Mouse (Mus musculus): Measurements from ENCODE around the gene Wdr93. TPM values are rescaled to one million over a fixed set of nuclear protein-coding genes. Genes with fewer than 3 reads are reported as not detected.
A peak's percentile ranks its signal among the peaks of the same experiment; 100 is the strongest.

Gene Wdr93
- polyA plus RNA-seq, 1 experiment, result 6.6 TPM

DNA sequence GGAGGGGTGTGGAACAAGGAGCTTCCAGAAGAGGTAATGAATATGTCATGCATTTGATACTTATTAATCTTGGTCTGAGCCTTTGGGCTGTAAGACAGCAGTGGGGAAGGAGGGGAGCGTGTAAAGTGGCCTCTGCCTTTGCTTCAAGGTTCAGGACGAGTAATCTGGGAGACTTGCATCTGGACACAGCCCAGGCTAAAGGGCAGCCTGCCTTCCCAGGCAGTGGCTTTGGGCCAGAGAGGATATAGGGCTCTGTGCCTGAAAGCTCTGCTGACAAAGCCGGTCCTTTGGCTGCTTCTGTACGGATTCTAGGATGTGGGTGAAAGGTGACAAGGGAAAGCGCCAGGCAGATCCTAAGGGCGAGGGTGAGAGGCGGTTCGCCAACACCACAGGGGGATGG lies 8.4 kb upstream of the Wdr93 start:
- H3K4me3 ChIP-seq (ENCODE audit: insufficient read depth, low read depth, low read length), result no peak overlapping the region
- H3K4me1 ChIP-seq (ENCODE audit: control insufficient read depth, insufficient read depth, insufficient read length, low read length), result peaks cover 27% of the 10 kb centered on the region
- H3K27ac ChIP-seq (replicated peaks; ENCODE audit: low read depth, low read length), result peak overlapping the region; percentile 100

- H3K4me1 ChIP-seq (ENCODE audit: control insufficient read depth, insufficient read depth, insufficient read length, low read length), result peaks cover 33% of the 10 kb centered on the region
- peak overlapping the region; percentile 94 for H3K27ac ChIP-seq (replicated peaks; ENCODE audit: low read depth, low read length)
- H3K4me3 ChIP-seq (ENCODE audit: insufficient read depth, low read depth, low read length), result no peak overlapping the region
Observed at GRCm38 (mm10) chr7:79736511-79736910, 6.5 kb upstream of the Wdr93 start.

DNA sequence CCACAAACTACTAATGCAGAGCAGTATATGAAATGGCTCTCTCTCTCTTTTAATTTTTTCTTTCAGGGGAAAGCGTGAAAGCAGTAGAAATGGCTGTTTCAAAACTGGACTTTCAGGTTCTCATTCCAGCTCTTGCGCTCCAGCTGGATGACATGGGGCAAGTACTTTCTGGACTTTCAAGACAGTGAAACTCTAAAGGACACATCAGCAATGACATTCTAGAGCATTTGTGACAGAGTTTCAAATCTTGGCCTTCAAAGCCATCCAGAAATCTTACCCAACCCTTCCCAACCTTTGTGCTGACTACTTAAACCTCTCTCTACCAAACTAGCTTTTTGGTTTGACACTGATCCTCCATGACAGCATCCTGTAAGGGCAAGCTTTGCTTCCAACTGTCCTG lies 4.0 kb upstream of the Wdr93 start:
- Histone ChIP-seq H3K4me1 (ENCODE audit: control insufficient read depth, insufficient read depth, insufficient read length, low read length) (peaks cover 33% of the 10 kb centered on the region), H3K27ac (replicated peaks; ENCODE audit: low read depth, low read length) (peak overlapping the region; percentile 99)

DNA sequence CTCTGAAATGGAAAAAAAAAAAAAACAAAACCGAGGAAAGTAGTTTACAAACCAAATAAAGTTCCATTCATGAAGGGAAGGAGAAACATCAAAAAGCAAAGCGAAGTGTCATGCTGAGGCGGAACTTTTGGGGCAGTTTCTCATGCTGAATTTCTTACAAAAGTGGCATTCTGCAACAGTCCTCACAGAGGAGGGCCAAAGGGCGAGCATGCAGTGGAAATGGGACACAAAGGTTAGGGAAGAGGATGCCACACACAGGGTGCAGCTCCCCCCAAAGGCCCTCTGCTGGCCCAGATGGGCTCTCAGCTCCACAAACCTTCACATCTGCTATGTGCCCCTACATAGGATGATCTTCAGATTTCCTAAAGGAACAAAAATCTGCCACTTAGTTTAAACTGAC lies 2.7 kb upstream of the Wdr93 start:
- peak overlapping the region; percentile 99 for H3K27ac ChIP-seq (replicated peaks; ENCODE audit: low read depth, low read length)
- H3K4me3 ChIP-seq (ENCODE audit: insufficient read depth, low read depth, low read length), result 0 out of 2 replicates have a peak overlapping the region, but pooled peaks have one; percentile 4
- peaks cover 24% of the 10 kb centered on the region for H3K4me1 ChIP-seq (ENCODE audit: control insufficient read depth, insufficient read depth, insufficient read length, low read length)

More for the DNA sequence above, 4.0 kb upstream of the Wdr93 start:
- no peak overlapping the region for H3K4me3 ChIP-seq (ENCODE audit: insufficient read depth, low read depth, low read length)

GRCm38 (mm10) chr7:79742277-79742658 lies 695 bp upstream of the Wdr93 start:
- Histone ChIP-seq H3K4me1 (ENCODE audit: control insufficient read depth, insufficient read depth, insufficient read length, low read length) (peaks cover 24% of the 10 kb centered on the region), H3K27ac (replicated peaks; ENCODE audit: low read depth, low read length) (peak overlapping the region; percentile 95)

GRCm38 (mm10) chr7:79744051-79744450 lies 1.1 kb downstream of the Wdr93 start:
- Histone ChIP-seq H3K4me3 (ENCODE audit: insufficient read depth, low read depth, low read length) (no peak overlapping the region), H3K27ac (replicated peaks; ENCODE audit: low read depth, low read length) (no peak overlapping the region)

More at GRCm38 (mm10) chr7:79742277-79742658, 695 bp upstream of the Wdr93 start:
- H3K4me3 ChIP-seq (ENCODE audit: insufficient read depth, low read depth, low read length), result peak overlapping the region; percentile 74

GRCm38 (mm10) chr7:79744585-79744984 lies 1.6 kb downstream of the Wdr93 start:
- Histone ChIP-seq H3K27ac (replicated peaks; ENCODE audit: low read depth, low read length) (no peak overlapping the region), H3K4me3 (ENCODE audit: insufficient read depth, low read depth, low read length) (no peak overlapping the region)

More at GRCm38 (mm10) chr7:79744051-79744450, 1.1 kb downstream of the Wdr93 start:
- peaks cover 12% of the 10 kb centered on the region for H3K4me1 ChIP-seq (ENCODE audit: control insufficient read depth, insufficient read depth, insufficient read length, low read length)

GRCm38 (mm10) chr7:79747659-79748058 lies 4.7 kb downstream of the Wdr93 start:
- Histone ChIP-seq H3K4me1 (ENCODE audit: control insufficient read depth, insufficient read depth, insufficient read length, low read length) (0 out of 2 replicates have a peak, but pooled peaks cover 3% of the 10 kb centered on the region), H3K27ac (replicated peaks; ENCODE audit: low read depth, low read length) (no peak overlapping the region), H3K4me3 (ENCODE audit: insufficient read depth, low read depth, low read length) (no peak overlapping the region)

More at GRCm38 (mm10) chr7:79744585-79744984, 1.6 kb downstream of the Wdr93 start:
- peaks cover 9% of the 10 kb centered on the region for H3K4me1 ChIP-seq (ENCODE audit: control insufficient read depth, insufficient read depth, insufficient read length, low read length)

DNA sequence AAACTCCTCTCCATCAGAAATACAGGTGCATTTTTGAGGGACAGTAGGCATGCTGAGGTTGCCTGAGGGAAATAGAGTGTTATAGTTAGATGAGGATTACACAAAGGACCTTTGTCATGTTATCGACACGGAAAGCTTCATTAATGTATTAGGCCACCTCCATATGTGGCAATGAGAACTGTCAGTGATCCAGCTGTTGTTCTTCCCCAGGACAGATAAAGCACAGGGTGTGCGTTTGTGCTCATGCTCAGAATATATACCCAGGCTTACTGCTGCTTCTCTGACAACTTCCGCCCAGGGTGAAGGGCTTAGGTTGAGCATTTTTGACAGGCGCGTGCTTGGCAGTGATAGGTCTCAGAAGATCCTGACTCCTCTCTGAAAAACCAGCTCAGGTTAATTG lies 6.5 kb downstream of the Wdr93 start:
- H3K4me3 ChIP-seq (ENCODE audit: insufficient read depth, low read depth, low read length), result no peak overlapping the region
- no peak overlapping the region for H3K27ac ChIP-seq (replicated peaks; ENCODE audit: low read depth, low read length)
- no peaks in the 10 kb centered on the region for H3K4me1 ChIP-seq (ENCODE audit: control insufficient read depth, insufficient read depth, insufficient read length, low read length)

- no peak overlapping the region for H3K4me3 ChIP-seq (ENCODE audit: insufficient read depth, low read depth, low read length)
- 0 out of 2 replicates have a peak overlapping the region, but pooled peaks have one; percentile 58 for H3K27ac ChIP-seq (replicated peaks; ENCODE audit: low read depth, low read length)
- peaks cover 6% of the 10 kb centered on the region for H3K4me1 ChIP-seq (ENCODE audit: control insufficient read depth, insufficient read depth, insufficient read length, low read length)
Observed at GRCm38 (mm10) chr7:79756334-79756733, 13.4 kb downstream of the Wdr93 start.

DNA sequence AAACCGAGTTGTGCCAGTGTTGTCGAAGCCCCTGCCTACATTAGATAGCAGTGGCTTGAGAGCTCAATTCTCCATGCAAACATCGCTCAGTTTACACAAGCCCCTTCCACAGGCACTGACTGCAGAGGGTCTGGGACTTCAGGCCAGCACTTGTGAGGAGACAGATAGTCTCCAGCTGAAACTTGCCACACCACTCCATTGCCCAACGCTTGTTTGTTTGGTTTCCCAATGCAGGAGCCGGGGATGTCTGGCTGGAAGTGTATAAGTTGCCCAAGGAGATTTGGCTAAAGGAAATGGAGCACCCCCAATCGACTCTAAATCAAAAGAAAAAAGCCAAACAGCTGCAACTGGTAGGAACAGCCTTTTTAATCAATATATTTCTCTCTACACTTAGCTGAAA lies 15.2 kb downstream of the Wdr93 start:
- Histone ChIP-seq H3K27ac (replicated peaks; ENCODE audit: low read depth, low read length) (peak overlapping the region; percentile 94), H3K4me3 (ENCODE audit: insufficient read depth, low read depth, low read length) (no peak overlapping the region), H3K4me1 (ENCODE audit: control insufficient read depth, insufficient read depth, insufficient read length, low read length) (peaks cover 6% of the 10 kb centered on the region)

DNA sequence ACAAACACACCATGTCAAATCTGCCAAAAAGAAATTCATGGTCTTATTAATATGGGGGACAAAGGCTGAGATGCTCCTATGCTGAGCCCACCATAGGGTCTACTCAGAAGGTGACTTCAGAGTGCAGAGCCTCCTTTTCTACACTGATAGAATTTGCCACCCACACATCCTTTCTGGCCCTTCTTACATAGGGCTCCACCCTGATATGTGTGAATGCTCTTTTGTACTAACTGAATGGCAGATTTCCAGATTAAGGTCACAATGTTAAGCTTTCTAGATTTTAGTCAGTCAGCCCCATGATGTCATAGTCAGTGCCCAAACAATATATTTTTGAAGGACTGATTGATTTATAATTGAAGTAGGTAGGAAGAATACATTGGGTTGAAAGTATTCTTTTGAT lies 16.8 kb downstream of the Wdr93 start:
- Histone ChIP-seq H3K27ac (replicated peaks; ENCODE audit: low read depth, low read length) (peak overlapping the region; percentile 77), H3K4me3 (ENCODE audit: insufficient read depth, low read depth, low read length) (no peak overlapping the region), H3K4me1 (ENCODE audit: control insufficient read depth, insufficient read depth, insufficient read length, low read length) (peaks cover 6% of the 10 kb centered on the region)

GRCm38 (mm10) chr7:79761124-79761876 lies 18.3 kb downstream of the Wdr93 start:
- Histone ChIP-seq H3K4me3 (ENCODE audit: insufficient read depth, low read depth, low read length) (no peak overlapping the region), H3K27ac (replicated peaks; ENCODE audit: low read depth, low read length) (0 out of 2 replicates have a peak overlapping the region, but pooled peaks have one; percentile 18), H3K4me1 (ENCODE audit: control insufficient read depth, insufficient read depth, insufficient read length, low read length) (peaks cover 6% of the 10 kb centered on the region)

DNA sequence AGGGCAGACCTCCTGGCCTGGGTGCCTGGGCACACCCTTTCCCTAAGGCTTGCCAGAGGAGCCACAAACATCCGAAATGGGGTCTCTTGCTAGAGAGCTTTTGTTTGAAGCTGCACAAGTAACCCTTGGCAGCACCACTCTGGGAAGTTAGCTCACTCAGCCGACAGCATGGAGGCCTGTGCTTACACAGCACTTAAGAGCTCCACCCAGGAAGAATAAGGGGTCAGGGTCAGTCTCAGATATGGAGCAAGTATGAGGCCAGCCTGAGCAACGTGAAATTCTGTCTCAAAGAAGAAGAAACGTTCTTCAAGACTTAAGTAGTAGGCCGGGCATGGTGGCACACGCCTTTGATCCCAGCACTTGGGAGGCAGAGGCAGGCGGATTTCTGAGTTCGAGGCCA lies 19.1 kb downstream of the Wdr93 start:
- Histone ChIP-seq H3K27ac (replicated peaks; ENCODE audit: low read depth, low read length) (0 out of 2 replicates have a peak overlapping the region, but pooled peaks have one; percentile 23), H3K4me3 (ENCODE audit: insufficient read depth, low read depth, low read length) (no peak overlapping the region), H3K4me1 (ENCODE audit: control insufficient read depth, insufficient read depth, insufficient read length, low read length) (peaks cover 6% of the 10 kb centered on the region)

GRCm38 (mm10) chr7:79765991-79766390 lies 23.0 kb downstream of the Wdr93 start:
- H3K27ac ChIP-seq (replicated peaks; ENCODE audit: low read depth, low read length), result no peak overlapping the region
- no peaks in the 10 kb centered on the region for H3K4me1 ChIP-seq (ENCODE audit: control insufficient read depth, insufficient read depth, insufficient read length, low read length)
- no peak overlapping the region for H3K4me3 ChIP-seq (ENCODE audit: insufficient read depth, low read depth, low read length)

- H3K27ac ChIP-seq (replicated peaks; ENCODE audit: low read depth, low read length), result no peak overlapping the region
- H3K4me1 ChIP-seq (ENCODE audit: control insufficient read depth, insufficient read depth, insufficient read length, low read length), result no peaks in the 10 kb centered on the region
- H3K4me3 ChIP-seq (ENCODE audit: insufficient read depth, low read depth, low read length), result no peak overlapping the region
Observed at GRCm38 (mm10) chr7:79769664-79770063, 26.7 kb downstream of the Wdr93 start.

Data from brown adipose tissue, adult 24 weeks (tissue).